Mouse (Mus musculus) liver, postnatal 0 days (tissue): ENCODE data around the gene Fam205a1.

ENCODE experiments used
- CTCF ChIP-seq: sonication (generic); IDR thresholded peaks from 2 replicates; pipeline ENCODE4 v1.5.1; 2016; ENCODE audit warnings: antibody characterized with exemption, low read depth
- EP300 ChIP-seq: IDR thresholded peaks from 2 replicates; pipeline ENCODE4 v1.6.1; 2016; ENCODE audit warnings: antibody characterized with exemption, low read depth, mild to moderate bottlenecking

DNA sequence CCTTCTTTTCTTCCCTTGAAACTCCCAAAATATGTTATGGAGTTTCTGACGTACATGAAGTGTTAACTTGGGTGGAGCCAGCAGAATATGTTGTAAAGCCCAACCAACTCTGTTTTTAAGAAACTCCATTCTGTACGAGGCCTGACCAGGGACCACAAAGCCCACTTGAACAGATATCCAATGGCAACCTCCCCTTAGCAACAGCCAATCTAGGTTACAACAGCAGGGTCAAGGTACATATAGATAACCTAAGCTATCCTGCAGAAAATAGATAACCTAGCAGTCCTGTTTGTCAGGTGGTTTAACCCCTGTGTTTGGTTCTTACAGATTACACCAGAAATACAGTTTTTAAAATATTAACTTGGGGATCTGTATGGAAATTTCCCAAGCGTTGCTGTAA is 13.7 kb upstream of the Fam205a1 start:
- TF ChIP-seq CTCF = no peak
- peak; percentile 99 for TF ChIP-seq EP300
